Mouse (Mus musculus): ENCODE results near the gene Lin7c.
"Not testable (repeated sequence)": the region's sequence is repeated elsewhere in the genome, so short reads cannot be mapped to it uniquely, and the experiment has no call there.

Gene Lin7c

GRCm38 (mm10) chr2:109890597-109890996 lies at the start of gene Lin7c:
Lin7c (plus strand) TSS chr2:109890853.
- peak; percentile 94 for DNase-seq

DNA sequence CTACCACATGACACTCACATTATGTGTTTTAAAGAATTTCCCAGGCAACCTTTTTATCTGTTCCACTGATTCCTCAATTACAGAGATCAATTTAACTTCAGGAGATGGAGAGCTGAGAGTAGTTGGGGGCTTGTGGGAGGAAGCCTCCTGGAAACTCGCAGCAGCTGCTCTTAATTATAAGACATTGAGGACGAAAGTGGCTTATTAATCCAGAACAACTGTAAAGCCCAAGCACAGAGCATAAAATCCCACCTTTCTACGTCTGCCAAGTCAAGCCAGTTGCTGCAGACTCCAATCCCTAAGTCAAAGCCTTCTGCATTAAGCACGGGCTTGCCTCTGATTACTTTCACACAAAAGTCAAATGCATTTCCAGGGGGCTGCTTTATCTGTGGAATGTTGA lies 44.3 kb upstream of the Lin7c start:
- no peak for DNase-seq

GRCm38 (mm10) chr2:109848305-109848704 lies 42.3 kb upstream of the Lin7c start:
- DNase-seq = no peak

DNA sequence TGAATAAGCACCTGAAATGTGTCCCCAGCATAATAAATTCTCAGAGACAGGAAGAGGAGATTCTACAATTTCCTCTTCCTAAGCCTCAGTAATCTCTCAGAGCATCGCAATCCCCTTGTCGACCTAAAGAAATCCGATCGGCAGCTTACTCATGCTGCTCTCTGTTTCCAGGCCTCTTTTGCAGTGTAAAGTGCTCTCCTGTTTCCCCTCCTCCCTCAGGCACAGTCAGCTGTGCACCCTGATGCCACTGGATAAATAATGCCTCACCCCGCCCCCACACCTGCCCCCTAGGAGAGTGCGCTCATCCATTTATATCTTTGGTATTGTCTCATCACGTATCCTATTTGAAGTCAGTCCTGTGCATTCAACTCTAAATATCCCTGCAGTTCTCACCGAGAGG lies 41.9 kb upstream of the Lin7c start:
- DNase-seq = no peak

GRCm38 (mm10) chr2:109855601-109856000 lies 35.1 kb upstream of the Lin7c start:
- DNase-seq = no peak

DNA sequence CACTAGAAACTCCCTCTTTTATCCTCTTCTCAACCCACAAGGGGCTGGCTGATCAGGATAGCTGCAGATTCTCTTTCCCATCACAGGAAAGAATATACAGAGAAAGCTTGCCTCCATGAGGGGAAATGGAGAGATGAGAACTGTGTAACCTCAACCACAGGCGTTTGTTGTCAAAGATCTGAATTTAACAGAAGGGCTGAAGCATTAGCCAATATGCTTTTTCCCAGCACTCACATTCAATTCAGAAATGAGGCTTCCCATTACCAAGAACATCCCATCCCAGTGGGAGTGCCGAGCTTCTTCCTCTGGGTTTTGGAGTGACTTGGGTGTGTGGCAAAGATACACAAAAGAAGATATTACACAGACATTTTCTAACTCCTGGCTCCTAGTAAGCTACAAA lies 31.0 kb upstream of the Lin7c start:
- no peak for DNase-seq

- DNase-seq = no peak
Observed at GRCm38 (mm10) chr2:109860832-109861231, 29.8 kb upstream of the Lin7c start.

GRCm38 (mm10) chr2:109879429-109879828 lies 11.2 kb upstream of the Lin7c start:
- not testable (repeated sequence) for DNase-seq

DNA sequence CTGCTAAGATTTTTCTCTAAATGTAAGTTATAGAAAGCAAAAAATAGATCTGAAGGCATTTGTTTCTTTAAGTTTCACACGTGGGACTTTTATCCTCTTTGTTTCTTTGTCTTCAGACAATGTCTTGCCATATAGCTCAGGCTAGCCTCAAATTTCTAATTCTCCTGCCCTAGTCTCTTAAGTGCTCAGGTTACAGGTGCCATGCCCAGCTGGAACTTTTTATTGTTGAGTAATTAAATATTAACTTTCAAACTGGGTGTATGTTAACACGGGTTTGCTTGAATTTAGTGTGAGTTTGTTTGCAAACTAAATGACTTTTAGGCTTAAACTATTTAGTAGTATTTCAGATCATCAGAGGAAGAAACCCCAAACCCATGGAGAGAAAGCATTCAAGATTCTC lies 9.5 kb upstream of the Lin7c start:
- no peak for DNase-seq

DNA sequence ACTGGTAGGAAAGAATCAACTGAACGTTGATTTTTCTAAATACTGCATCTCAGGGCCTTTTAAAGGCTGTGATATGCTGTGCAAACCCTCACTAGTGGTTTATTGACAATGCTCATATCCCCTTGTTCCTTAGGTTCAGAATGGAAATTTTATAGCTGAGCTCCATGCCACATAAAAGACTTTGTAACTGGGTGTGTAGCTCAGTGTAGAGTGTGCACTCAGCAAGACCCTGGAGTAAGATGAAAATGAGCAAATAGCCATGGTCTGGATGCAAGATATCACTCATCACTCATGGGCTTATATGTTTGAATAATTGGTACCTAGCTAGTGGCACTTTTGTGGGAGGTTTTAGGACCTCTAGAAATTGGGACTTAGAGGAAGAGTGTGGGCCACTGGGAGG lies 9.0 kb upstream of the Lin7c start:
- DNase-seq = no peak

DNA sequence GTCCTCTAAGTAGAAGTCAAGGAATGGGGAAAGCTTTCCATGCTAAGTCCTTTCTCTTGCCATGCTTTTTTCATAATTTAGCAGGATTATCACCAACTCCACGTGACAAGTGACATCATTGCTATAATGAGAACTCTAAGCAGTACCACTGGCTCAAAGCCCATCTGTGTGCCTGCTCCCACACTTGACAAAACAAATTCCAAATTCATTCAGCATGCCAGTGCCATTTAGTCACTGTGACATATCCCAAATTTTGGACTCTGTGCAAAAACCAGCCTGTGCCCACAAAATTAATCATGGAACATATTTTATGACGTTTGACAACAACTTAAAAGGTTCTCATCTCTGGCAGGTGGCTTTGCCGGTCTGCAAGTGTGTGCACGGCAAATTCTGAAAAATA lies 6.5 kb upstream of the Lin7c start:
- DNase-seq = no peak

GRCm38 (mm10) chr2:109884507-109884906 lies 6.1 kb upstream of the Lin7c start:
- no peak for DNase-seq

DNA sequence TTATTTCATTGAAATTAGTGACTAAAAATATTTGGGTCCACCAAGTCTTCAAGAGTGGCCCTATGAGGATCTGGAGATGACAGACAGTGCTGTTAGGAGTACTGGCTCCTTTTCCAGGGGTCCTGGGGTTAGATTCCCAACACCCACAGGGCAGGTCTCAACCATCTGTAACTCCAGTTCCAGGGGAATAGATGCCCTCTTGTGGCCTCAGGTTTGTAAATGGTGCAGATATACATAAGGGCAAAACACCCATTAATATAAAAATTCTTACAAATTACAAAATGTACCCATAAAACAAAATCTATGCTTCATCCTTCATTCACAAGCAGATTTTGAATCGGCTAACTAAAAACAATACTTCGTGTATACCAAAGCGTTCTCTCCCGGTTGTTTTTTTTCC lies 585 bp upstream of the Lin7c start:
- no peak for DNase-seq

DNA sequence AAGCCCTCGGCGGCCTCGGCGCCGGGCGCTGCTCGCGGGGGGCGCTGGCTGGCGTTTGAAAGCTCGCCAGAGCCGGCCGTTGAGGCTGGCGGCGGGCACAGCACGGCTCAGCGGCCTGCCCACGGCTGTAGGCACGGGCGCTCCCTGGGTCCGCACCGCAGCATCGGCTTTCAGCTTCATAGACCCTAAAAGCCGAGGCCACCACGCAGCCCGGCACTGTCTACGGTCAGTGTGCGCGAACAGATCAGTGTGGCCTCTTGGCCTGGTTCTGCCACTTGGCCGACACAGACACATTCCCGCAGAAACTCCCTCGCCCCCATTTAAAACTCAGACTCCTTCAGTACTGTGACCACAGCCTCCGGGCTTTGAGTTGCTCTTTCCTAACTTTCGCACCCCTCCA lies 378 bp downstream of the Lin7c start:
- DNase-seq = no peak

- DNase-seq = no peak
Observed at GRCm38 (mm10) chr2:109891471-109891870, 818 bp downstream of the Lin7c start.

DNA sequence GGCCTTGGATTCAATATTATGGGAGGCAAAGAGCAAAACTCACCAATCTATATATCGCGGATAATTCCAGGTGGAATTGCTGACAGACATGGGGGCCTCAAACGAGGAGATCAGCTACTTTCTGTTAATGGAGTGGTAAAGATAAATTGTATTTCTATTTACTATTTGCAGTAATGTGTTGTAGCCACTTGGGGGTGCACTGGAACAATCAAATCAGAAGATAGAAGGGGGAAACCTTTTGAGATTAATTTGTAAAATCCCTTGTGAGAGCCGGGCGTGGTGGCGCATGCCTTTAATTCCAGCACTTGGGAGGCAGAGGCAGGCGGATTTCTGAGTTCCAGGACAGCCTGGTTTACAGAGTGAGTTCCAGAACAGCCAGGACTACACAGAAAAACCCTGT lies 5.7 kb downstream of the Lin7c start:
- no peak for DNase-seq

GRCm38 (mm10) chr2:109902869-109903268 lies 12.2 kb downstream of the Lin7c start:
- DNase-seq = no peak

DNA sequence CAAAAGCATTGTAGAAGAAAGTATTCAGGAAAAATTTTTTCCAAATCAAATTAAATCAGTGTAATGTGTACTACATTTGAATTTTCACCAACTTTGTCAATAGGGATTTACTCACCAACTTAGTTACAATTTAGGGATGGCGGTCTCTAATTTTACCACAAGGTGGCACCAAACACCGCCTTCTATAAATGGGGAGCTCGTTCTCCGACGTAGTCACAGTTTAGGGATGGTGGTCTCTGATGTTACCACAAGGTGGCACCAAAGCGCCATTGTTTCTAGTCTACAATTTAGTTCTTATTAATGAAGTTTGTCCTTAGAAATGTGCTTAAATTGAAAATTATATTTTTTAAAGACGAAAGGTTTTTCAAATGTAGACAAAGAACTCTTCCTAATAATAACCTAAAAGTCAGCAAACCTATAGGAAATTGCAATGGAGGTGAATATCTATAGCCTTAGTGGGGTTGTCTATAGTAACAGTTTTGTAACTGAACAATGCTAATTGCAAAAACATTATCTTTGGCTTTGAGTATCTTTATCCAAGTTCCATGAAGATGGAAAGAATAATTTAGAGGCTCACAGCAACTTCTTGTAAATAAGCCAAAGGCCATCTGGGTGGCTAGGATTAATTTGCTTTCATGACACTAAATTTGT lies 13.6 kb downstream of the Lin7c start:
- DNase-seq = peak; percentile 74

- no peak for DNase-seq
Observed at GRCm38 (mm10) chr2:109909122-109909521, 18.5 kb downstream of the Lin7c start.

GRCm38 (mm10) chr2:109912216-109912615 lies 21.6 kb downstream of the Lin7c start:
- DNase-seq = no peak

DNA sequence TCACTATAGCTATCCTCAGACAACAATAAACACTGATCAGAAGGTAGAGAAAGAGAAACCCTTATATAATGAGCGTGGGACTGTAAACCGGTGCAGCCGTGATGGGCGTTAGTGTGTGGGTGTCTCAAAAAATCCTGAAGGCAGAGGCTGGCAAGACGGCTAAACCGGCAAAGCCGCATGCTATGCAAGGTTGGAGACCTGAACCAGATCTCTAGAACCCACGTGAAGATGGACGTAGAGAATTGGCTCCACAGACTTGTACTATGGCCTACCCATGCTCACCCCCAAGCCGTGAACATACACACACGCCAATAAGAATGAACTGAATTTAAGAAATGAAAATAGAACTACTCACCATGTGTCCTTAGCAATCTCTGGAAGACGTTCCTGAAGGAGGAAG lies 22.1 kb downstream of the Lin7c start:
- no peak for DNase-seq

- DNase-seq = no peak
Observed at GRCm38 (mm10) chr2:109913241-109913640, 22.6 kb downstream of the Lin7c start.

GRCm38 (mm10) chr2:109914601-109915000 lies 23.9 kb downstream of the Lin7c start:
- no peak for DNase-seq

GRCm38 (mm10) chr2:109916782-109917495 lies 26.3 kb downstream of the Lin7c start:
- DNase-seq = no peak
